Mouse (Mus musculus): ENCODE measurements around the gene Hipk1.

Gene Hipk1

GRCm38 (mm10) chr3:103746711-103747110 lies 44.7 kb downstream of the Hipk1 start:
- DNase-seq (ENCODE audit: low read depth, low spot score), result no peak

GRCm38 (mm10) chr3:103745001-103745770 lies 46.2 kb downstream of the Hipk1 start:
- DNase-seq (ENCODE audit: low read depth, low spot score), result no peak

GRCm38 (mm10) chr3:103743208-103743607 lies 48.2 kb downstream of the Hipk1 start:
- DNase-seq (ENCODE audit: low read depth, low spot score), result no peak

- DNase-seq (ENCODE audit: low read depth, low spot score), result no peak
Measured at GRCm38 (mm10) chr3:103740342-103740741, 51.0 kb downstream of the Hipk1 start.

GRCm38 (mm10) chr3:103739329-103739728 lies 52.0 kb downstream of the Hipk1 start, which contains the start of gene Gm10964:
Gene Gm10964 (plus strand): TSS chr3:103739366.
- DNase-seq (ENCODE audit: low read depth, low spot score), result no peak

- DNase-seq (ENCODE audit: low read depth, low spot score), result peak; percentile 47
Measured at GRCm38 (mm10) chr3:103737778-103738571, 53.4 kb downstream of the Hipk1 start, which contains the start of gene Olfml3. Gene Olfml3 (minus strand): TSS chr3:103738001.

GRCm38 (mm10) chr3:103737061-103737754 lies 54.2 kb downstream of the Hipk1 start:
- no peak for DNase-seq (ENCODE audit: low read depth, low spot score)

- DNase-seq (ENCODE audit: low read depth, low spot score), result no peak
Measured at GRCm38 (mm10) chr3:103735776-103736600, 55.4 kb downstream of the Hipk1 start.

GRCm38 (mm10) chr3:103734696-103735519 lies 56.5 kb downstream of the Hipk1 start:
- no peak for DNase-seq (ENCODE audit: low read depth, low spot score)

GRCm38 (mm10) chr3:103733799-103734695 lies 57.3 kb downstream of the Hipk1 start:
- no peak for DNase-seq (ENCODE audit: low read depth, low spot score)

- no peak for DNase-seq (ENCODE audit: low read depth, low spot score)
Measured at GRCm38 (mm10) chr3:103733176-103733575, 58.2 kb downstream of the Hipk1 start.

GRCm38 (mm10) chr3:103732116-103732515 lies 59.2 kb downstream of the Hipk1 start:
- DNase-seq (ENCODE audit: low read depth, low spot score), result no peak

GRCm38 (mm10) chr3:103729850-103730249 lies 61.5 kb downstream of the Hipk1 start:
- DNase-seq (ENCODE audit: low read depth, low spot score), result no peak

- DNase-seq (ENCODE audit: low read depth, low spot score), result no peak
Measured at GRCm38 (mm10) chr3:103727813-103728326, 63.5 kb downstream of the Hipk1 start.

- no peak for DNase-seq (ENCODE audit: low read depth, low spot score)
Measured at GRCm38 (mm10) chr3:103726642-103727041, 64.7 kb downstream of the Hipk1 start.

GRCm38 (mm10) chr3:103724137-103724536 lies 67.2 kb downstream of the Hipk1 start:
- DNase-seq (ENCODE audit: low read depth, low spot score), result no peak

GRCm38 (mm10) chr3:103718728-103719127 lies 72.6 kb downstream of the Hipk1 start:
- DNase-seq (ENCODE audit: low read depth, low spot score), result no peak

- no peak for DNase-seq (ENCODE audit: low read depth, low spot score)
Measured at GRCm38 (mm10) chr3:103716774-103717760, 74.3 kb downstream of the Hipk1 start.

Data from WW6 (cell line).